22 mouse cellular contexts compared by ENCODE assay signal in the genomic region with DNA sequence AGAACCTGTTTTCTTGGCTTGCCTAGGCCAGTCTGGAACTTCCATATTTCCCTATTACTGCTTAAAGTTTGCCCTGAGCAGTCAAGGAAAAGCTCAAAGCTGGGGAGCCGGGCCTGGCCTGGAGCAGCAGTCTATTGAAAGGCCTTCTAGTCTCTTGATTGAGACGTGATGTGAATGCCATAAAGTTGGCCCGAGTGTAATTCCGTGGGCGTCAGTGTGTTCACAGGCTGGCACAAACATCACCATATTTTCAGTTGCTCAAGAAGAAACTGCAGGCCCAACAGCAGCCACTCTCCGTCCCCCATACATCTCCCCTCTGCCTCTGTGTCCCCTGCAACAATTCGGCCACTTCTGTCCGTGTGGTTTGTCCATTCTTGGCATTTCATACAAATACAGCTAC. TPM values are rescaled to one million over a fixed set of nuclear protein-coding genes. Genes with fewer than 3 reads are reported as not detected.
"Had no signal": no experiment of that assay in that cellular context is flagged by ENCODE, and none has a peak within 500 bp of the region (broad histone marks: within the 10 kb centered on the region; RNA-seq: fewer than 3 reads in every experiment).

No protein-coding gene starts in this region.

- H3K9me3 ChIP-seq: intestine, embryonic 15.5 days; kidney, embryonic 15.5 days; limb, embryonic 12.5 days; limb, embryonic 15.5 days; midbrain, embryonic 12.5 days; stomach, embryonic 15.5 days had no signal

- H3K9ac ChIP-seq: intestine, embryonic 15.5 days; kidney, embryonic 15.5 days; limb, embryonic 12.5 days; limb, embryonic 15.5 days; liver, embryonic 14.5 days; liver, postnatal 0 days; lung, embryonic 14.5 days; midbrain, embryonic 12.5 days; stomach, embryonic 15.5 days had no signal

- H3K4me3 ChIP-seq: intestine, embryonic 15.5 days; kidney, embryonic 15.5 days; left cerebral cortex, adult 2 months; limb, embryonic 12.5 days; limb, embryonic 15.5 days; midbrain, embryonic 12.5 days; stomach, embryonic 15.5 days had no signal

- H3K27me3 ChIP-seq: intestine, embryonic 15.5 days; kidney, embryonic 15.5 days; limb, embryonic 12.5 days; limb, embryonic 15.5 days; midbrain, embryonic 12.5 days; stomach, embryonic 15.5 days had no signal

- H3K4me2 ChIP-seq: intestine, embryonic 15.5 days; kidney, embryonic 15.5 days; limb, embryonic 12.5 days; limb, embryonic 15.5 days; liver, embryonic 11.5 days; lung, embryonic 14.5 days; midbrain, embryonic 12.5 days; stomach, embryonic 15.5 days had no signal

- H3K36me3 ChIP-seq: intestine, embryonic 15.5 days; kidney, embryonic 15.5 days; limb, embryonic 12.5 days; limb, embryonic 15.5 days; stomach, embryonic 15.5 days had no signal

- ATAC-seq: intestine, embryonic 15.5 days; liver, postnatal 0 days; lung, postnatal 0 days; midbrain, embryonic 16.5 days had no signal

- H3K27ac ChIP-seq: intestine, embryonic 15.5 days; kidney, embryonic 15.5 days; left cerebral cortex, adult 2 months; limb, embryonic 12.5 days; limb, embryonic 15.5 days; liver, embryonic 14.5 days; macrophage; midbrain, embryonic 12.5 days; stomach, embryonic 15.5 days had no signal

- H3K4me1 ChIP-seq: intestine, embryonic 15.5 days; kidney, embryonic 15.5 days; limb, embryonic 12.5 days; limb, embryonic 15.5 days; stomach, embryonic 15.5 days had no signal

- DNase-seq: kidney, adult 11 months; kidney, adult 8-10 months; kidney, postnatal 10 days; kidney, postnatal 4 days; liver, postnatal 0 days; lung, embryonic 14.5 days; right cerebral cortex, postnatal 25 days; spleen, adult 18-20 months; thymus, postnatal 25 days had no signal

RNA-seq across cellular contexts. Expression of a gene that starts 10.6 kb away (rescaled TPM):
- total RNA-seq: megakaryocyte, adult 5-6 weeks had no signal
- polyA plus RNA-seq: macrophage had no signal
